Mouse (Mus musculus): ENCODE data around the gene Mss51. TPM values are rescaled to one million over a fixed set of nuclear protein-coding genes. Genes with fewer than 3 reads are reported as not detected.

The Mss51 gene
- total RNA-seq (2022): under 1 TPM; 0.31 to 0.65 (median 0.38) TPM

GRCm38 (mm10) chr14:20496603-20497002, at the start of gene Mss51:
Gene Mss51, minus strand, starts transcription at chr14:20496901.
- no peak for DNase-seq (ENCODE audit: low spot score)

GRCm38 (mm10) chr14:20546415-20546814, 49.7 kb upstream of the Mss51 start, which contains the start of gene Ppp3cb:
Gene Ppp3cb, minus strand, starts transcription at chr14:20546573.
- DNase-seq (ENCODE audit: low spot score): peak; percentile 77

GRCm38 (mm10) chr14:20545529-20546331, 49.0 kb upstream of the Mss51 start:
- peak; percentile 87 for DNase-seq (ENCODE audit: low spot score)

GRCm38 (mm10) chr14:20544467-20545411, 48.0 kb upstream of the Mss51 start:
- DNase-seq (ENCODE audit: low spot score): no peak

- DNase-seq (ENCODE audit: low spot score): no peak
Observed at GRCm38 (mm10) chr14:20529643-20530042, 32.9 kb upstream of the Mss51 start.

GRCm38 (mm10) chr14:20520179-20520578, 23.5 kb upstream of the Mss51 start:
- DNase-seq (ENCODE audit: low spot score): no peak

GRCm38 (mm10) chr14:20508424-20508823, 11.7 kb upstream of the Mss51 start:
- no peak for DNase-seq (ENCODE audit: low spot score)

- DNase-seq (ENCODE audit: low spot score): peak; percentile 14
Observed at GRCm38 (mm10) chr14:20502966-20503365, 6.3 kb upstream of the Mss51 start.

GRCm38 (mm10) chr14:20499982-20500381, 3.3 kb upstream of the Mss51 start:
- no peak for DNase-seq (ENCODE audit: low spot score)

GRCm38 (mm10) chr14:20486031-20486430, 10.7 kb downstream of the Mss51 start:
- DNase-seq (ENCODE audit: low spot score): no peak

GRCm38 (mm10) chr14:20482051-20482751, 14.5 kb downstream of the Mss51 start:
- DNase-seq (ENCODE audit: low spot score): no peak

GRCm38 (mm10) chr14:20481211-20481610, 15.5 kb downstream of the Mss51 start:
- no peak for DNase-seq (ENCODE audit: low spot score)

GRCm38 (mm10) chr14:20480195-20480579, 16.5 kb downstream of the Mss51 start:
- DNase-seq (ENCODE audit: low spot score): no peak

GRCm38 (mm10) chr14:20479291-20480194, 17.2 kb downstream of the Mss51 start, which contains the start of gene Anxa7:
Gene Anxa7, minus strand, starts transcription at chr14:20480133.
- DNase-seq (ENCODE audit: low spot score): peak; percentile 79

GRCm38 (mm10) chr14:20478801-20479200, 17.9 kb downstream of the Mss51 start:
- peak; percentile 82 for DNase-seq (ENCODE audit: low spot score)

GRCm38 (mm10) chr14:20478385-20478784, 18.3 kb downstream of the Mss51 start:
- DNase-seq (ENCODE audit: low spot score): no peak

GRCm38 (mm10) chr14:20477261-20478025, 19.3 kb downstream of the Mss51 start:
- no peak for DNase-seq (ENCODE audit: low spot score)

- no peak for DNase-seq (ENCODE audit: low spot score)
Observed at GRCm38 (mm10) chr14:20460216-20460615, 36.5 kb downstream of the Mss51 start.

GRCm38 (mm10) chr14:20458378-20458777, 38.3 kb downstream of the Mss51 start:
- DNase-seq (ENCODE audit: low spot score): no peak

- no peak for DNase-seq (ENCODE audit: low spot score)
Observed at GRCm38 (mm10) chr14:20452929-20453328, 43.8 kb downstream of the Mss51 start.

Data from heart, adult 8-10 months (tissue).